Mouse (Mus musculus): Measurements from ENCODE around the gene Mvp. TPM values are rescaled to one million over a fixed set of nuclear protein-coding genes. Genes with fewer than 3 reads are reported as not detected.

The Mvp gene
- polyA plus RNA-seq, 1 experiment from 2014 or later = 8.9 TPM

DNA sequence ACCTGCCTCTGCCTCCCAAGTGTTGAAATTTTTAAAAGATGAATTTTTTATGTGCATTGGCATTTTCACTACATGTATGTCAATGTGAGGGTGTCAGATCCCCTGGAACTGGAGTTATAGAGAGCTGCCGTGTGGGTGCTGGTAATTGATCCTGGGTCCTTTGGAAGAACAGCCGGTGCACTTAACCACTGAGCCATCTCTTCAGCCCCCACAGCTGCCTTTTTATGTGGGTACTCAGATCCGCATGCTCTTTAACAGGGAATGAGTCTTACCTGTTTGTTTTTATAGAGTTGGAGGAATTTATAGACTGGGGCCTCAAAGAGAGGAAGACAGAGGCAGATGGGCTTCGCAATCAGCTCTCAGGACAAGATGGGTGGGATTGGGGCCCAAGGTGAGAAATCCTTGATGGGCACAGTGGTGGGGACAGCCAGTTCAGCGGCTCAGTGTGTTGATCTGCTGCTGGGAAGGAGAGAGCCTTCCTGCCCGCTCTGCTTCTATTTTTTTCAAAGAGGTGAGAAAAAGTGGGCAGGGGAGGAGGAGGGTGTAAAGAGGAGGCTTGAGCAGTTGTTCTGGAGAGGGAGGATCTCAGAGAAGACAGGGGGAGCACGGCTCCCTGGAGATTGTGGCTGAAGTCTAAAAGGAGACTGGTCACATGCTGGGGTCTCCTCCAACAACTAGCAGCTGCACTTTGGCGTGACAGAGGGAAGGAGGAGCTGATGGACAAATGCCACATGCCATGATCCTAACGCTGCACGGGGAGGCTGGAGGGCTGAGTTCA, 29.6 kb downstream of the Mvp start:
- WGBS (ENCODE audit: insufficient replicate concordance) = 50% methylated on average over 10 of the region's 10 CpGs
- Histone ChIP-seq H3K36me3 (ENCODE audit: control insufficient read depth, insufficient read depth) (peaks cover 4% of the 10 kb centered on the region), H3K9ac (ENCODE audit: low read depth, low read length) (no peak overlapping the region), H3K9me3 (replicated peaks; ENCODE audit: control insufficient read depth, low read length) (no peaks in the 10 kb centered on the region), H3K4me3 (ENCODE audit: low read depth, low read length) (no peak overlapping the region), H3K4me2 (ENCODE audit: low read depth, low read length) (no peak overlapping the region), H3K27ac (ENCODE audit: low read length) (no peak overlapping the region), H3K27me3 (ENCODE audit: control insufficient read depth, insufficient read depth, low read depth, low read length) (no peaks in the 10 kb centered on the region), H3K4me1 (ENCODE audit: control insufficient read depth, low read depth, low read length) (no peaks in the 10 kb centered on the region; the same call in 1 of the 2 replicates)
- ATAC-seq (ENCODE audit: low read depth) = no peak

GRCm38 (mm10) chr7:126983113-126983512, 31.3 kb downstream of the Mvp start:
- Histone ChIP-seq H3K27me3 (ENCODE audit: control insufficient read depth, insufficient read depth, low read depth, low read length) (no peaks in the 10 kb centered on the region), H3K27ac (ENCODE audit: low read length) (no peak overlapping the region), H3K9me3 (replicated peaks; ENCODE audit: control insufficient read depth, low read length) (no peaks in the 10 kb centered on the region), H3K36me3 (ENCODE audit: control insufficient read depth, insufficient read depth) (peaks cover 17% of the 10 kb centered on the region), H3K4me2 (ENCODE audit: low read depth, low read length) (no peak overlapping the region), H3K4me1 (ENCODE audit: control insufficient read depth, low read depth, low read length) (peaks cover 4% of the 10 kb centered on the region), H3K9ac (ENCODE audit: low read depth, low read length) (no peak overlapping the region), H3K4me3 (ENCODE audit: low read depth, low read length) (no peak overlapping the region)
- 76% methylated on average over 7 of the region's 7 CpGs for WGBS (ENCODE audit: insufficient replicate concordance)
- no peak for ATAC-seq (ENCODE audit: low read depth)

DNA sequence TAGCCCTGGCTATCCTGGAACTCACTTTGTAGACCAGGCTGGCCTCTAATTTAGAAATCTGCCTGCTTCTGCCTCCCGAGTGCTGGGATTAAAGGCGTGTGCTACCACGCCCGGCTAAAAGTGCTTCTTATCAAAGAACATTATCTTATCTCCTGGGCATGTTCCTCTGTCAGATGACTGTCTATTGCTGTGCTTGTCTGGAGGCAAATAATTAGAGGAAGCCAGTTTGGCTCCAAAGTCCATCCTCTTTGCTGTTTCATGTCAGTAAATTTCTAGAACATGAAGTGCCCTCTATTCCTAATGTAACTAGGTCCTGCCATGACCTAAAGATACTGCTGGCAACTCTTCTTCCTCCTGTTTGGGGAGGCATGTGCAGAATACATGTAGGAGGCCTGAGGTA, 32.4 kb downstream of the Mvp start:
- H3K36me3 ChIP-seq (ENCODE audit: control insufficient read depth, insufficient read depth) = peaks cover 17% of the 10 kb centered on the region
- 46% methylated on average over 4 of the region's 4 CpGs for WGBS (ENCODE audit: insufficient replicate concordance)
- H3K9ac ChIP-seq (ENCODE audit: low read depth, low read length) = no peak overlapping the region
- no peak overlapping the region for H3K4me2 ChIP-seq (ENCODE audit: low read depth, low read length)
- H3K27me3 ChIP-seq (ENCODE audit: control insufficient read depth, insufficient read depth, low read depth, low read length) = no peaks in the 10 kb centered on the region
- no peak overlapping the region for H3K4me3 ChIP-seq (ENCODE audit: low read depth, low read length)
- no peak overlapping the region for H3K27ac ChIP-seq (ENCODE audit: low read length)
- no peak for ATAC-seq (ENCODE audit: low read depth)
- no peaks in the 10 kb centered on the region for H3K9me3 ChIP-seq (replicated peaks; ENCODE audit: control insufficient read depth, low read length)
- H3K4me1 ChIP-seq (ENCODE audit: control insufficient read depth, low read depth, low read length) = peaks cover 12% of the 10 kb centered on the region

DNA sequence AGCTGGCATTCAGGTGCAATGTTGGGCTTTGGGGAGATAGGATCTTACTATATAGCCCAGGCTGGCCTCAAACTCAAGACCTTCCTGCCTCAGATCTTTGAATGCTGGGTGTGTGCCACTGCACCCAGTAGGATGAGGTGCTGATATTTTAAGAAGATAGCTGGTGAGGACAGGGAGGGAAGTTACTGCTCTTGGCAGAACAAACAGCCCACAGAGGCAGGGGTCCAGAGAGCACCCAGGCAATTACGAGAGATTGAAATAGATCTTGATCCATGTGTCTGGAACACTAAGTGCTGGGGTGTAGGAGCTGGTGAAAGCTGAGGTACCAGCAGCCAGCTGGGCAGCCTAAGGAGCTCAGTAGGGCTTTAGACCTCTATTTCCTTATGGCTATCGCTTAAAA, 32.8 kb downstream of the Mvp start:
- H3K36me3 ChIP-seq (ENCODE audit: control insufficient read depth, insufficient read depth) = peaks cover 17% of the 10 kb centered on the region
- ATAC-seq (ENCODE audit: low read depth) = no peak

DNA sequence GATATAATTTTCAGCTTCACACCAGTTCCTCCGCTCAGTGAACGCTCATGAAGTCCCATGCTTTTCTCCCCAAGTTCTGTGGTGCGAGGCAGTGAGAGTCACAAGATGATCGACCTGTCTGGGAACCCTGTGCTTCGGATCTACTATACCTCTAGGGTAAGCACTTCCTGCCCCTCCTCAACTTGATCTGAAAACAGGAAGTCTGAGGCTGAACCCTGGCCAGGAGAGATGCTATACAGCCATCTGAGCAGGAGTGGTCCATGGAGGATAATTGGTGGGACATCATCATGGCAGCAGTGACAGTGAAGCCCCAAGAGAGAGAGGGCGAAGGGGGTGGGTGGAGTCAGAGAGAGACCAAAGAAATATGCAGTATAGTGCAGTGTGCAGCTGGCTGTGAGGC, 35.6 kb downstream of the Mvp start:
- Histone ChIP-seq H3K9me3 (replicated peaks; ENCODE audit: control insufficient read depth, low read length) (no peaks in the 10 kb centered on the region), H3K4me3 (ENCODE audit: low read depth, low read length) (no peak overlapping the region), H3K4me2 (ENCODE audit: low read depth, low read length) (no peak overlapping the region), H3K4me1 (ENCODE audit: control insufficient read depth, low read depth, low read length) (peaks cover 21% of the 10 kb centered on the region), H3K9ac (ENCODE audit: low read depth, low read length) (no peak overlapping the region), H3K36me3 (ENCODE audit: control insufficient read depth, insufficient read depth) (peaks cover 17% of the 10 kb centered on the region), H3K27ac (ENCODE audit: low read length) (no peak overlapping the region), H3K27me3 (ENCODE audit: control insufficient read depth, insufficient read depth, low read depth, low read length) (no peaks in the 10 kb centered on the region)
- 76% methylated on average over 6 of the region's 6 CpGs for WGBS (ENCODE audit: insufficient replicate concordance)
- ATAC-seq (ENCODE audit: low read depth) = no peak

More for the DNA sequence above, 32.8 kb downstream of the Mvp start:
- Histone ChIP-seq H3K9me3 (replicated peaks; ENCODE audit: control insufficient read depth, low read length) (no peaks in the 10 kb centered on the region), H3K9ac (ENCODE audit: low read depth, low read length) (no peak overlapping the region), H3K27ac (ENCODE audit: low read length) (no peak overlapping the region), H3K4me2 (ENCODE audit: low read depth, low read length) (no peak overlapping the region), H3K4me3 (ENCODE audit: low read depth, low read length) (no peak overlapping the region), H3K4me1 (ENCODE audit: control insufficient read depth, low read depth, low read length) (peaks cover 15% of the 10 kb centered on the region), H3K27me3 (ENCODE audit: control insufficient read depth, insufficient read depth, low read depth, low read length) (no peaks in the 10 kb centered on the region)
- 68% methylated on average over 2 of the region's 2 CpGs for WGBS (ENCODE audit: insufficient replicate concordance)

DNA sequence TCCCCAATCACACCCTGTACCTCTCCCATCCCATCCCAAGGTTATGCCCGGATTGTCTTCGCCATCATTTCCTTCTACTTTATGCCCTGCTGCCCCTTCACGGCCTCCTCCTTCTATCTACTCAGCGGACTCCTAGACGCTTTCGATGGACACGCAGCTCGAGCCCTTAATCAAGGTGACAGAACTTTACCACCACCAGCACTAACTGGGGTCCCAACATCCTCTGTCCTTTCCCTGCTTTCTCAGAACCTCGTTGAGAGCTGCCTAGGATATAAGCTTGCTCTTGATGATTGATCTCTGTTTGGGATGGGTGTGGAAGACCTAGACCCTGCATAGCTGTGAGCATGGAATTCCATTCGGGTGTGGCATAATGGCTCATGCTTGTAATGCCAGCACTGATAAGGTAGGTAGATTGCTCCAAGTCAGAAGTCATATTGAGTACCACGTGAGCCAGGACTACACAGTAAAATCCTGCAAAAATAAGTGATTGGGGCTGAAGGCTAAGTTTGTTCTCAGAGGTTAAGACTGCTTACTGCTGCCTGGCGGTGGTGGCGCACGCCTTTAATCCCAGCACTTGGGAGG, 37.5 kb downstream of the Mvp start:
- no peaks in the 10 kb centered on the region for H3K27me3 ChIP-seq (ENCODE audit: control insufficient read depth, insufficient read depth, low read depth, low read length)
- ATAC-seq (ENCODE audit: low read depth) = no peak
- H3K4me1 ChIP-seq (ENCODE audit: control insufficient read depth, low read depth, low read length) = peaks cover 21% of the 10 kb centered on the region
- peak overlapping the region; percentile 99 for H3K4me3 ChIP-seq (ENCODE audit: low read depth, low read length)
- peak overlapping the region; percentile 98 for H3K9ac ChIP-seq (ENCODE audit: low read depth, low read length)
- no peaks in the 10 kb centered on the region for H3K9me3 ChIP-seq (replicated peaks; ENCODE audit: control insufficient read depth, low read length)
- peaks cover 17% of the 10 kb centered on the region for H3K36me3 ChIP-seq (ENCODE audit: control insufficient read depth, insufficient read depth)
- WGBS (ENCODE audit: insufficient replicate concordance) = 19% methylated on average over 14 of the region's 14 CpGs
- peak overlapping the region; percentile 90 for H3K4me2 ChIP-seq (ENCODE audit: low read depth, low read length)
- H3K27ac ChIP-seq (ENCODE audit: low read length) = peak overlapping the region; percentile 94

- ATAC-seq (ENCODE audit: low read depth) = peak; percentile 95
- H3K4me3 ChIP-seq (ENCODE audit: low read depth, low read length) = peak within 1 kb of the TSS; percentile 99
- no peaks in the 10 kb centered on the region for H3K9me3 ChIP-seq (replicated peaks; ENCODE audit: control insufficient read depth, low read length)
- H3K4me1 ChIP-seq (ENCODE audit: control insufficient read depth, low read depth, low read length) = peaks cover 21% of the 10 kb centered on the region
- H3K9ac ChIP-seq (ENCODE audit: low read depth, low read length) = peak within 1 kb of the TSS; percentile 98
- peak within 1 kb of the TSS; percentile 90 for H3K4me2 ChIP-seq (ENCODE audit: low read depth, low read length)
- no peaks in the 10 kb centered on the region for H3K27me3 ChIP-seq (ENCODE audit: control insufficient read depth, insufficient read depth, low read depth, low read length)
- peaks cover 17% of the 10 kb centered on the region for H3K36me3 ChIP-seq (ENCODE audit: control insufficient read depth, insufficient read depth)
- peak within 1 kb of the TSS; percentile 94 for H3K27ac ChIP-seq (ENCODE audit: low read length)
- WGBS (ENCODE audit: insufficient replicate concordance) = under 1% methylated on average over 55 of the region's 55 CpGs
Observed at GRCm38 (mm10) chr7:126975950-126976866, 38.2 kb downstream of the Mvp start, which contains the start of gene Cdiptos. Gene Cdiptos (minus strand): TSS chr7:126976098.

GRCm38 (mm10) chr7:126975893-126975949, 38.7 kb downstream of the Mvp start, which contains the start of gene Cdipt:
Gene Cdipt (plus strand): TSS chr7:126975914.
- no peaks in the 10 kb centered on the region for H3K9me3 ChIP-seq (replicated peaks; ENCODE audit: control insufficient read depth, low read length)
- peaks cover 17% of the 10 kb centered on the region for H3K36me3 ChIP-seq (ENCODE audit: control insufficient read depth, insufficient read depth)
- peak within 1 kb of the TSS; percentile 94 for H3K27ac ChIP-seq (ENCODE audit: low read length)
- H3K9ac ChIP-seq (ENCODE audit: low read depth, low read length) = peak within 1 kb of the TSS; percentile 98
- H3K4me3 ChIP-seq (ENCODE audit: low read depth, low read length) = peak within 1 kb of the TSS; percentile 99
- ATAC-seq (ENCODE audit: low read depth) = no peak
- WGBS (ENCODE audit: insufficient replicate concordance) = 0% methylated on average over 1 of the region's 1 CpGs
- no peaks in the 10 kb centered on the region for H3K27me3 ChIP-seq (ENCODE audit: control insufficient read depth, insufficient read depth, low read depth, low read length)
- peaks cover 21% of the 10 kb centered on the region for H3K4me1 ChIP-seq (ENCODE audit: control insufficient read depth, low read depth, low read length)
- H3K4me2 ChIP-seq (ENCODE audit: low read depth, low read length) = peak within 1 kb of the TSS; percentile 90

DNA sequence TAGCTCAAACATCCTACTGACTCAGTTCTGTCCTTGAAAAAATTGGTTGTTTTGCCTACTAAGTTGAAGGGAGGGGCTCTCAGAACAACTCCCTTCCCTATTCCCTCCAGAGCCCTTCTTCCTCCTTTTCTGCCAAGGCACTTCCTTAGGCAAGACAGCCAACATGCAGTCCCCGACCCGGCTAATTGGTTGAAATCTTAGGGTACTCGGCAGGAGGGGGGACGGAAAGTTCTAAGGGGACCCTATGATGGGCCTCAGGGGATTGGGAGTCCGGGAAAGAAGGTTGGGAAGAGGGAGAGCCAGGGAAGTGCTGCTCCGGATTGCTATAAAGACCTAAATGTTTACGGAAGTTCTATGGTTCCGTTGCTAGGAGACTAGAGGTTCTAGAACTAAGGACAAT, 38.9 kb downstream of the Mvp start:
- no peak for ATAC-seq (ENCODE audit: low read depth)
- 5% methylated on average over 8 of the region's 8 CpGs for WGBS (ENCODE audit: insufficient replicate concordance)
- peak overlapping the region; percentile 29 for H3K9ac ChIP-seq (ENCODE audit: low read depth, low read length)
- no peaks in the 10 kb centered on the region for H3K9me3 ChIP-seq (replicated peaks; ENCODE audit: control insufficient read depth, low read length)
- peak overlapping the region; percentile 90 for H3K4me2 ChIP-seq (ENCODE audit: low read depth, low read length)
- peaks cover 17% of the 10 kb centered on the region for H3K36me3 ChIP-seq (ENCODE audit: control insufficient read depth, insufficient read depth)
- H3K27me3 ChIP-seq (ENCODE audit: control insufficient read depth, insufficient read depth, low read depth, low read length) = no peaks in the 10 kb centered on the region
- 0 out of 2 replicates have a peak overlapping the region, but pooled peaks have one; percentile 16 for H3K27ac ChIP-seq (ENCODE audit: low read length)
- peaks cover 21% of the 10 kb centered on the region for H3K4me1 ChIP-seq (ENCODE audit: control insufficient read depth, low read depth, low read length)
- H3K4me3 ChIP-seq (ENCODE audit: low read depth, low read length) = peak overlapping the region; percentile 99

Measured in liver, embryonic 16.5 days (tissue).